Mouse (Mus musculus) testis, adult 2 months (tissue): Measurements from ENCODE around the gene Spata31.

Experiments used
- CTCF ChIP-seq: fragments of 200-500 bp; IDR thresholded peaks from 2 replicates; pipeline ENCODE4 v1.5.1; 2012; ENCODE audit warnings: low read depth, mild to moderate bottlenecking, inconsistent platforms, low read length, moderate library complexity; ENCODE audit not compliant: control insufficient read depth, insufficient read depth, insufficient replicate concordance
- POLR2A ChIP-seq: fragments of 200-500 bp; IDR thresholded peaks from 2 replicates; pipeline ENCODE4 v1.6.1; 2012; ENCODE audit warnings: low read depth, mild to moderate bottlenecking, inconsistent platforms, low read length, moderate library complexity; ENCODE audit not compliant: control insufficient read depth

- no peak for TF ChIP-seq CTCF
- TF ChIP-seq POLR2A = peak; percentile 27; the same call in 1 of the 2 replicates
These were observed at the start of gene Spata31 for GRCm38 (mm10) chr13:64917191-64917590.
